ENCODE assay signal across 15 mouse cellular contexts in the genomic region with DNA sequence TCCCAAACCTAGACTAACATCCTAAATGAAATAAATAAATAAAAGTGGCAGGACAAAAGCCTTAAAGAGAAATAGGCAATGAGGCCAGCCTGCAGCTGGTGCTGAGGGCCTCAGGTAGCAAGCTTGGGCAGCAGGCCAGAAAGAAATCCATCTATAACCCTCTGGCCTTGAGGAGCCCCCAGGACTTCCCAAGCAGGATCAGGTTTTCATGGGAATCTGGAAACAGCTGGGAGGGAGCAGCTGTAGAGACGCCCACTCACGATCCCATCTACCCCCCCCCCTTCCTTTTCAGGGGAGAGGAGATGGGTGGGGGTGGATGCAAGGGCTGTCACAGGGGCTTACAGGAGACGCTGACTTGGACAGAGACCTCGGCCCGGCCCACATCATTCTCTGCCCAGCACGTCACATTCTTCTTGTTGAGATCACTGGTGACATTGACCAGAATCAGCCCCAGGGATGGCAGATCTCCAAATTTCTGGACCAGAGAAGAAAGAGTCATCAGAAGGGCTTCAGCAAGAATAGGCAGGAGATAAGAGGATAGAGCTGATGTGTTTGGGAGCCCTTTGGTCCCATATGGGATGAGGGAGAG. TPM values are rescaled to one million over a fixed set of nuclear protein-coding genes. Genes with fewer than 3 reads are reported as not detected.
DNase-seq lines count a peak whose midpoint lies in the region; ATAC-seq and TF ChIP-seq lines count a peak whose summit lies in the region.
"Had no signal": no experiment of that assay in that cellular context is flagged by ENCODE, and none has a peak within 500 bp of the region (broad histone marks: within the 10 kb centered on the region; RNA-seq: fewer than 3 reads in every experiment).

No protein-coding gene starts in this region.

- DNase-seq in heart, adult 9 months (ENCODE audit: low spot score in 2 of 2), result no peak
- peak; percentile 48 for DNase-seq in lung, embryonic 14.5 days
- no peak for DNase-seq in lung, adult 2 months
- peak; percentile 19 for DNase-seq in NIH3T3 (ENCODE audit: low read depth)
- DNase-seq in thymus, postnatal 36 days, result no peak
- DNase-seq: cerebellum, postnatal 36 days; layer of hippocampus, adult 9-11 months; midbrain, embryonic 14.5 days; thymus, postnatal 4 days had no signal

- TF ChIP-seq CTCF in lung, embryonic 14.5 days (IDR thresholded peaks at IDR 0.05; ENCODE audit: low read depth), result no peak
- TF ChIP-seq CTCF in lung, adult 2 months (IDR thresholded peaks at IDR 0.05; ENCODE audit: insufficient read depth, low read length), result no peak

- H3K27me3 ChIP-seq in heart, embryonic 13.5 days (replicated peaks), result peaks cover 73% of the 10 kb centered on the region
- H3K27me3 ChIP-seq in lung, embryonic 14.5 days (ENCODE audit: insufficient read depth, low read length), result 0 out of 2 replicates have a peak, but pooled peaks cover under 1% of the 10 kb centered on the region
- peaks cover 13% of the 10 kb centered on the region; the same call in 1 of the 2 replicates for H3K27me3 ChIP-seq in intestine, embryonic 15.5 days (replicated peaks)

- no peaks in the 10 kb centered on the region for H3K9me3 ChIP-seq in heart, embryonic 13.5 days
- H3K9me3 ChIP-seq in lung, embryonic 14.5 days (ENCODE audit: low read depth, low read length), result no peaks in the 10 kb centered on the region
- no peaks in the 10 kb centered on the region for H3K9me3 ChIP-seq in intestine, embryonic 15.5 days

- peak overlapping the region; percentile 35; the same call in 1 of the 2 replicates for H3K9ac ChIP-seq in heart, embryonic 13.5 days
- H3K9ac ChIP-seq in lung, embryonic 14.5 days, result no peak overlapping the region
- H3K9ac ChIP-seq in intestine, embryonic 15.5 days, result no peak overlapping the region

- H3K4me2 ChIP-seq in heart, embryonic 13.5 days, result no peak overlapping the region
- no peak overlapping the region for H3K4me2 ChIP-seq in lung, embryonic 14.5 days
- H3K4me2 ChIP-seq in intestine, embryonic 15.5 days (replicated peaks), result no peak overlapping the region
- H3K4me2 ChIP-seq: liver, embryonic 11.5 days had no signal

- H3K4me3 ChIP-seq in heart, embryonic 13.5 days, result no peak overlapping the region
- H3K4me3 ChIP-seq in lung, embryonic 14.5 days (ENCODE audit: low read depth, low read length), result no peak overlapping the region
- H3K4me3 ChIP-seq in lung, adult 2 months (replicated peaks; ENCODE audit: extremely low read depth, low read depth, low read length), result no peak overlapping the region
- no peak overlapping the region for H3K4me3 ChIP-seq in intestine, embryonic 15.5 days (replicated peaks)

- no peak for TF ChIP-seq POLR2A in lung, adult 2 months (IDR thresholded peaks at IDR 0.05; ENCODE audit: borderline replicate concordance, extremely low read depth, low read depth, low read length)

- no peaks in the 10 kb centered on the region for H3K36me3 ChIP-seq in heart, embryonic 13.5 days
- no peaks in the 10 kb centered on the region for H3K36me3 ChIP-seq in lung, embryonic 14.5 days (ENCODE audit: insufficient read depth)
- no peaks in the 10 kb centered on the region for H3K36me3 ChIP-seq in intestine, embryonic 15.5 days

- WGBS in heart, embryonic 13.5 days, result 19% methylated on average over 6 of the region's 6 CpGs
- WGBS in lung, embryonic 14.5 days, result 24% methylated on average over 6 of the region's 6 CpGs
- 37% methylated on average over 6 of the region's 6 CpGs for WGBS in lung, adult 2 months
- WGBS in intestine, embryonic 15.5 days, result 28% methylated on average over 6 of the region's 6 CpGs

- H3K4me1 ChIP-seq in heart, embryonic 13.5 days, result peaks cover 32% of the 10 kb centered on the region
- peaks cover 7% of the 10 kb centered on the region; the same call in 1 of the 2 replicates for H3K4me1 ChIP-seq in lung, embryonic 14.5 days (ENCODE audit: insufficient read depth)
- H3K4me1 ChIP-seq in lung, adult 2 months (ENCODE audit: control insufficient read depth, insufficient read depth, low read length), result no peaks in the 10 kb centered on the region
- peaks cover 18% of the 10 kb centered on the region for H3K4me1 ChIP-seq in intestine, embryonic 15.5 days (replicated peaks)

- H3K27ac ChIP-seq in heart, embryonic 13.5 days (replicated peaks), result no peak overlapping the region
- H3K27ac ChIP-seq in lung, embryonic 14.5 days (ENCODE audit: low read depth), result no peak overlapping the region
- H3K27ac ChIP-seq in intestine, embryonic 15.5 days, result no peak overlapping the region
- H3K27ac ChIP-seq: hindbrain, postnatal 0 days had no signal

- no peak for ATAC-seq in heart, embryonic 13.5 days (ENCODE audit: extremely low read depth, insufficient number of reproducible peaks, low FRiP score, low TSS enrichment)
- ATAC-seq in lung, embryonic 14.5 days (ENCODE audit: insufficient read depth), result no peak
- 0 out of 2 replicates have a peak, but pooled peaks have one; percentile 37 for ATAC-seq in intestine, embryonic 15.5 days
- ATAC-seq: hindbrain, postnatal 0 days had no signal

RNA-seq across cellular contexts. Expression of a gene that starts 9.2 kb away (rescaled TPM):
- 0.66 and 1.5 TPM in 2 replicates for polyA plus RNA-seq in heart, embryonic 13.5 days (2015; fragmentation: Nextera tagmentation; extraction: Ambion mirVana)
- polyA plus RNA-seq in lung, embryonic 14.5 days (2014; fragmentation: Nextera tagmentation; extraction: Ambion mirVana), result 0.22 and 0.39 TPM in 2 replicates
- 0.56 and 0.87 TPM in 2 replicates for polyA plus RNA-seq in lung, adult 2 months (2012; rRNA removed)
- 2.5 and 3.2 TPM in 2 replicates for polyA plus RNA-seq in intestine, embryonic 15.5 days (2015; fragmentation: Nextera tagmentation; extraction: Ambion mirVana)
- polyA plus RNA-seq: C2C12 had no signal

RNA-seq across cellular contexts. Expression of a gene that starts 11.0 kb away (rescaled TPM):
- polyA plus RNA-seq in heart, embryonic 13.5 days (2015; fragmentation: Nextera tagmentation; extraction: Ambion mirVana), result 0.06 and 0.08 TPM in 2 replicates
- 0.05 TPM in 1 of 2 replicates, not detected in the other for polyA plus RNA-seq in lung, embryonic 14.5 days (2014; fragmentation: Nextera tagmentation; extraction: Ambion mirVana)
- polyA plus RNA-seq in lung, adult 2 months (2012; rRNA removed), result 0.19 and 0.66 TPM in 2 replicates
- polyA plus RNA-seq in intestine, embryonic 15.5 days (2015; fragmentation: Nextera tagmentation; extraction: Ambion mirVana), result 0.44 and 0.52 TPM in 2 replicates
- polyA plus RNA-seq: C2C12 had no signal

RNA-seq across cellular contexts. Expression of a gene that starts 37.3 kb away (rescaled TPM):
- 0.25 TPM in 1 of 2 replicates, not detected in the other for polyA plus RNA-seq in heart, embryonic 13.5 days (2015; fragmentation: Nextera tagmentation; extraction: Ambion mirVana)
- 0.63 and 0.77 TPM in 2 replicates for polyA plus RNA-seq in lung, embryonic 14.5 days (2014; fragmentation: Nextera tagmentation; extraction: Ambion mirVana)
- polyA plus RNA-seq in lung, adult 2 months (2012; rRNA removed), result 9.5 and 15.4 TPM in 2 replicates
- 0.36 and 0.48 TPM in 2 replicates for polyA plus RNA-seq in intestine, embryonic 15.5 days (2015; fragmentation: Nextera tagmentation; extraction: Ambion mirVana)
- polyA plus RNA-seq: embryonic facial prominence, embryonic 11.5 days had no signal

RNA-seq across cellular contexts. Expression of a gene that starts 38.4 kb away (rescaled TPM):
- polyA plus RNA-seq in heart, embryonic 13.5 days (2015; fragmentation: Nextera tagmentation; extraction: Ambion mirVana), result 17.1 and 18.1 TPM in 2 replicates
- polyA plus RNA-seq in lung, embryonic 14.5 days (2014; fragmentation: Nextera tagmentation; extraction: Ambion mirVana), result 30.2 and 31.7 TPM in 2 replicates
- 87.2 and 112 TPM in 2 replicates for polyA plus RNA-seq in lung, adult 2 months (2012; rRNA removed)
- 22.6 and 29.5 TPM in 2 replicates for polyA plus RNA-seq in intestine, embryonic 15.5 days (2015; fragmentation: Nextera tagmentation; extraction: Ambion mirVana)

Comparison
In these comparisons a context has a peak if more than half of its experiments do, and no peak if none do; other contexts are left out.
1. DNase-seq: peak in lung, embryonic 14.5 days (single experiment) and NIH3T3 (single experiment); none in heart, adult 9 months (0 of 2), lung, adult 2 months (single experiment) and thymus, postnatal 36 days (0 of 2).